In genomic region chr3:121262521-121263204, GRCm38 (mm10) we compare ENCODE assay signal across 9 mouse cellular contexts. TPM values are rescaled to one million over a fixed set of nuclear protein-coding genes. Genes with fewer than 3 reads are reported as not detected.
DNase-seq lines count a peak whose midpoint lies in the region; ATAC-seq and TF ChIP-seq lines count a peak whose summit lies in the region.
"Had no signal": no experiment of that assay in that cellular context is flagged by ENCODE, and none has a peak within 500 bp of the region (broad histone marks: within the 10 kb centered on the region; RNA-seq: fewer than 3 reads in every experiment).

No protein-coding gene starts in this region.

- intact Hi-C loops in gastrocnemius, adult 2 months (cut with DNase I), result loop anchor here (2.0 kb wide), 2 partner anchors 28 to 92 kb away; partner anchors contain the start of genes Alg14 and Rwdd3

- peaks cover 23% of the 10 kb centered on the region for H3K27me3 ChIP-seq in midbrain, embryonic 15.5 days (replicated peaks)
- peaks cover 15% of the 10 kb centered on the region for H3K27me3 ChIP-seq in spleen, adult 2 months (ENCODE audit: control insufficient read depth, insufficient read depth, low read length)
- H3K27me3 ChIP-seq: CH12.LX had no signal

- peaks cover 8% of the 10 kb centered on the region for H3K4me1 ChIP-seq in midbrain, embryonic 15.5 days
- H3K4me1 ChIP-seq in spleen, adult 2 months (ENCODE audit: control insufficient read depth, insufficient read depth, insufficient read length), result peaks cover 7% of the 10 kb centered on the region

- WGBS in midbrain, embryonic 15.5 days, result under 1% methylated on average over 87 of the region's 97 CpGs
- 1% methylated on average over 96 of the region's 97 CpGs for WGBS in spleen, adult 2 months

- TF ChIP-seq POLR2A in spleen, adult 2 months (IDR thresholded peaks at IDR 0.05; ENCODE audit: low read depth, low read length), result no peak

- H3K36me3 ChIP-seq in midbrain, embryonic 15.5 days (replicated peaks), result no peaks in the 10 kb centered on the region
- H3K36me3 ChIP-seq in spleen, adult 2 months (ENCODE audit: control insufficient read depth, insufficient read depth, low read length), result no peaks in the 10 kb centered on the region

- no peak for TF ChIP-seq CTCF in gastrocnemius, adult 2 months (IDR thresholded peaks at IDR 0.05)
- no peak for TF ChIP-seq CTCF in spleen, adult 2 months (IDR thresholded peaks at IDR 0.05; ENCODE audit: extremely low read depth, insufficient read depth, insufficient read length, insufficient replicate concordance)

- peak; percentile 93 for ATAC-seq in midbrain, embryonic 15.5 days (replicated peaks)

- H3K4me3 ChIP-seq in gastrocnemius, adult 2 months, result peak overlapping the region; percentile 73
- H3K4me3 ChIP-seq in midbrain, embryonic 15.5 days, result peak overlapping the region; percentile 77
- peak overlapping the region; percentile 48 for H3K4me3 ChIP-seq in spleen, adult 2 months (ENCODE audit: extremely low read depth, insufficient read depth, insufficient read length)

- peak overlapping the region; percentile 80 for H3K4me2 ChIP-seq in midbrain, embryonic 15.5 days

- H3K9me3 ChIP-seq in midbrain, embryonic 15.5 days, result no peaks in the 10 kb centered on the region

- DNase-seq in layer of hippocampus, adult 11-12 months (ENCODE audit: low spot score), result peak; percentile 33
- no peak for DNase-seq in layer of hippocampus, adult 9-10 months (ENCODE audit: low spot score)
- DNase-seq in cerebellum, postnatal 36 days, result peak; percentile 74 to 81
- peak; percentile 88 for DNase-seq in gastrocnemius, adult 2 months
- DNase-seq in induced T-regulatory cell, adult 2 months (ENCODE audit: low read depth), result peak; percentile 21
- peak; percentile 81 for DNase-seq in liver
- DNase-seq in spleen, adult 2 months (ENCODE audit: low read depth in 1 of 2, low spot score in 2 of 2), result no peak

- H3K27ac ChIP-seq in gastrocnemius, adult 2 months, result peak overlapping the region; percentile 93
- peak overlapping the region; percentile 66 for H3K27ac ChIP-seq in midbrain, embryonic 15.5 days
- H3K27ac ChIP-seq in spleen, adult 2 months (ENCODE audit: insufficient read depth, low read length), result no peak overlapping the region

- peak overlapping the region; percentile 87 for H3K9ac ChIP-seq in midbrain, embryonic 15.5 days

RNA-seq across cellular contexts. Expression of gene Tmem56, which starts 20.2 kb away (rescaled TPM):
- total RNA-seq in gastrocnemius, adult 2 months (2021), result 10 to 100 TPM; 44.5 to 47.4 TPM
- polyA plus RNA-seq in midbrain, embryonic 15.5 days (2015; fragmentation: Nextera tagmentation; extraction: Ambion mirVana), result 2.2 and 3.0 TPM in 2 replicates
- polyA plus RNA-seq in spleen, adult 2 months (2012; rRNA removed), result 0.37 and 0.60 TPM in 2 replicates
- total RNA-seq: CH12.LX had no signal

RNA-seq across cellular contexts. Expression of gene Alg14, which starts 28.9 kb away (rescaled TPM):
- total RNA-seq in gastrocnemius, adult 2 months (2021), result 1 to 10 TPM; 7.5 to 7.7 TPM
- 33.3 and 38.2 TPM in 2 replicates for polyA plus RNA-seq in midbrain, embryonic 15.5 days (2015; fragmentation: Nextera tagmentation; extraction: Ambion mirVana)
- polyA plus RNA-seq in spleen, adult 2 months (2012; rRNA removed), result 4.3 and 4.6 TPM in 2 replicates

Comparison
In these comparisons a context has a peak if more than half of its experiments do, and no peak if none do; other contexts are left out.
1. DNase-seq: peak in layer of hippocampus, adult 11-12 months (single experiment), cerebellum, postnatal 36 days (2 of 2), gastrocnemius, adult 2 months (single experiment), induced T-regulatory cell, adult 2 months (single experiment) and liver (single experiment); none in layer of hippocampus, adult 9-10 months (single experiment) and spleen, adult 2 months (0 of 2).
2. Peak in every context shown above with its lines, with median percentiles within 50 percentile points of each other: H3K4me3 ChIP-seq.